Comparison of ENCODE assay signal across 9 mouse cellular contexts in genomic region chr17:6743787-6744239, GRCm38 (mm10). TPM values are rescaled to one million over a fixed set of nuclear protein-coding genes. Genes with fewer than 3 reads are reported as not detected.
DNase-seq lines count a peak whose midpoint lies in the region; ATAC-seq lines count a peak whose summit lies in the region.
"Had no signal": no experiment of that assay in that cellular context is flagged by ENCODE, and none has a peak within 500 bp of the region (broad histone marks: within the 10 kb centered on the region; RNA-seq: fewer than 3 reads in every experiment).

No protein-coding gene starts in this region.

- H3K9me3 ChIP-seq in liver, embryonic 15.5 days (replicated peaks), result no peaks in the 10 kb centered on the region
- H3K9me3 ChIP-seq in liver, embryonic 11.5 days (ENCODE audit: control insufficient read depth, low read length), result no peaks in the 10 kb centered on the region
- no peaks in the 10 kb centered on the region for H3K9me3 ChIP-seq in intestine, embryonic 15.5 days

- no peak overlapping the region for H3K27ac ChIP-seq in liver, embryonic 15.5 days (replicated peaks)
- no peak overlapping the region for H3K27ac ChIP-seq in liver, embryonic 11.5 days (ENCODE audit: low read depth, low read length)
- peak overlapping the region; percentile 65 for H3K27ac ChIP-seq in intestine, embryonic 15.5 days

- no peaks in the 10 kb centered on the region for H3K27me3 ChIP-seq in liver, embryonic 15.5 days
- H3K27me3 ChIP-seq in liver, embryonic 11.5 days (replicated peaks; ENCODE audit: control insufficient read depth, insufficient read depth, low read length), result no peaks in the 10 kb centered on the region
- no peaks in the 10 kb centered on the region for H3K27me3 ChIP-seq in intestine, embryonic 15.5 days (replicated peaks)
- H3K27me3 ChIP-seq in splenic B cell, adult 2 months (ENCODE audit: control insufficient read depth, insufficient read depth, low read length, poor library complexity, severe bottlenecking), result no peaks in the 10 kb centered on the region

- 0 out of 2 replicates have a peak overlapping the region, but pooled peaks have one; percentile 1 for H3K4me2 ChIP-seq in liver, embryonic 15.5 days
- no peak overlapping the region for H3K4me2 ChIP-seq in liver, embryonic 11.5 days
- H3K4me2 ChIP-seq in intestine, embryonic 15.5 days (replicated peaks), result peak overlapping the region; percentile 2; the same call in 1 of the 2 replicates

- peaks cover 97% of the 10 kb centered on the region for H3K36me3 ChIP-seq in liver, embryonic 15.5 days (replicated peaks)
- H3K36me3 ChIP-seq in liver, embryonic 11.5 days (ENCODE audit: control insufficient read depth, insufficient read depth, low read length), result peaks cover 42% of the 10 kb centered on the region
- peaks cover 22% of the 10 kb centered on the region for H3K36me3 ChIP-seq in intestine, embryonic 15.5 days
- peaks cover 52% of the 10 kb centered on the region for H3K36me3 ChIP-seq in splenic B cell, adult 2 months (ENCODE audit: control insufficient read depth, insufficient read depth, low read length, poor library complexity, severe bottlenecking)

- H3K9ac ChIP-seq in liver, embryonic 15.5 days, result no peak overlapping the region
- H3K9ac ChIP-seq in liver, embryonic 11.5 days (ENCODE audit: low read depth, low read length), result no peak overlapping the region
- no peak overlapping the region for H3K9ac ChIP-seq in intestine, embryonic 15.5 days

- ATAC-seq in liver, embryonic 15.5 days (ENCODE audit: insufficient read depth), result no peak
- ATAC-seq in liver, embryonic 11.5 days (replicated peaks; ENCODE audit: low FRiP score), result no peak
- ATAC-seq in intestine, embryonic 15.5 days, result peak; percentile 80

- peak; percentile 2 to 17 for DNase-seq in adrenal gland, adult (ENCODE audit: inconsistent age in 2 of 2, low spot score in 1 of 2)
- no peak for DNase-seq in adrenal gland, postnatal 36 days
- DNase-seq in liver, embryonic 11.5 days (ENCODE audit: low spot score), result no peak
- peak; percentile 44 for DNase-seq in splenic B cell, adult 2 months (ENCODE audit: low read depth, low spot score)
- DNase-seq in urinary bladder, postnatal 4 days (ENCODE audit: low spot score in 2 of 2), result no peak
- no peak for DNase-seq in adipocyte (ENCODE audit: low spot score)

- no peak overlapping the region for H3K4me3 ChIP-seq in liver, embryonic 15.5 days (replicated peaks)
- no peak overlapping the region for H3K4me3 ChIP-seq in liver, embryonic 11.5 days (ENCODE audit: low read depth, low read length)
- no peak overlapping the region for H3K4me3 ChIP-seq in intestine, embryonic 15.5 days (replicated peaks)
- H3K4me3 ChIP-seq: erythroblast, embryonic 14.5 days had no signal

- peaks cover 33% of the 10 kb centered on the region for H3K4me1 ChIP-seq in liver, embryonic 15.5 days (replicated peaks)
- H3K4me1 ChIP-seq in liver, embryonic 11.5 days (replicated peaks; ENCODE audit: control insufficient read depth, insufficient read depth, low read length), result peaks cover 8% of the 10 kb centered on the region
- peaks cover 34% of the 10 kb centered on the region for H3K4me1 ChIP-seq in intestine, embryonic 15.5 days (replicated peaks)

- whole genome bisulfite sequencing in liver, embryonic 15.5 days (ENCODE audit: insufficient replicate concordance), result 26% methylated on average over 11 of the region's 11 CpGs
- WGBS in liver, embryonic 11.5 days, result 51% methylated on average over 11 of the region's 11 CpGs
- WGBS in intestine, embryonic 15.5 days, result 39% methylated on average over 11 of the region's 11 CpGs

RNA-seq across cellular contexts. Expression of gene Ezr, which starts 38.8 kb away (rescaled TPM):
- total RNA-seq in adrenal gland, postnatal 36 days (2021), result 10 to 100 TPM; 21.9 to 27.4 TPM
- polyA plus RNA-seq in liver, embryonic 15.5 days (2015; fragmentation: Nextera tagmentation; extraction: Ambion mirVana), result 48.3 and 49.4 TPM in 2 replicates
- 96.2 and 97.3 TPM in 2 replicates for polyA plus RNA-seq in liver, embryonic 11.5 days (2014; fragmentation: Nextera tagmentation; extraction: Ambion mirVana)
- polyA plus RNA-seq in intestine, embryonic 15.5 days (2015; fragmentation: Nextera tagmentation; extraction: Ambion mirVana), result 232 and 235 TPM in 2 replicates

Comparison
In these comparisons a context has a peak if more than half of its experiments do, and no peak if none do; other contexts are left out.
1. DNase-seq: peak in adrenal gland, adult (2 of 2) and splenic B cell, adult 2 months (single experiment); none in adrenal gland, postnatal 36 days (0 of 2), liver, embryonic 11.5 days (single experiment), urinary bladder, postnatal 4 days (0 of 2) and adipocyte (single experiment).